Mouse (Mus musculus): ENCODE measurements around the gene Unc13b. TPM values are rescaled to one million over a fixed set of nuclear protein-coding genes. Genes with fewer than 3 reads are reported as not detected.
A peak's percentile ranks its signal among the peaks of the same experiment; 100 is the strongest.

The Unc13b gene
- polyA plus RNA-seq, 1 experiment from 2014 or later = 24.6 TPM

GRCm38 (mm10) chr4:43058392-43058752, 381 bp upstream of the Unc13b start:
- Histone ChIP-seq H3K36me3 (no peaks in the 10 kb centered on the region), H3K27me3 (no peaks in the 10 kb centered on the region; the same call in 1 of the 2 replicates), H3K4me2 (replicated peaks) (peak overlapping the region; percentile 77), H3K9me3 (no peaks in the 10 kb centered on the region), H3K4me3 (peak overlapping the region; percentile 81), H3K4me1 (no peaks in the 10 kb centered on the region), H3K27ac (replicated peaks) (no peak overlapping the region), H3K9ac (replicated peaks) (no peak overlapping the region)
- 24% methylated on average over 8 of the region's 8 CpGs for WGBS
- peak; percentile 14; the same call in 1 of the 2 replicates for ATAC-seq (ENCODE audit: low FRiP score, low read depth)

- no peak for ATAC-seq (ENCODE audit: low FRiP score, low read depth)
Measured at GRCm38 (mm10) chr4:43059697-43060096, 944 bp downstream of the Unc13b start.

GRCm38 (mm10) chr4:43060286-43060685, 1.5 kb downstream of the Unc13b start:
- H3K36me3 ChIP-seq = no peaks in the 10 kb centered on the region
- no peak for ATAC-seq (ENCODE audit: low FRiP score, low read depth)
- 0 out of 2 replicates have a peak overlapping the region, but pooled peaks have one; percentile 77 for H3K4me2 ChIP-seq (replicated peaks)
- no peaks in the 10 kb centered on the region for H3K9me3 ChIP-seq
- no peaks in the 10 kb centered on the region for H3K4me1 ChIP-seq
- 44% methylated on average over 3 of the region's 3 CpGs for WGBS
- H3K9ac ChIP-seq (replicated peaks) = no peak overlapping the region
- no peaks in the 10 kb centered on the region; the same call in 1 of the 2 replicates for H3K27me3 ChIP-seq
- H3K27ac ChIP-seq (replicated peaks) = no peak overlapping the region
- no peak overlapping the region for H3K4me3 ChIP-seq

More at GRCm38 (mm10) chr4:43059697-43060096, 944 bp downstream of the Unc13b start:
- no peak overlapping the region for H3K27ac ChIP-seq (replicated peaks)
- no peak overlapping the region; the same call in 1 of the 2 replicates for H3K9ac ChIP-seq (replicated peaks)
- H3K36me3 ChIP-seq = no peaks in the 10 kb centered on the region
- no peaks in the 10 kb centered on the region; the same call in 1 of the 2 replicates for H3K27me3 ChIP-seq
- peak overlapping the region; percentile 77 for H3K4me2 ChIP-seq (replicated peaks)
- H3K9me3 ChIP-seq = no peaks in the 10 kb centered on the region
- H3K4me1 ChIP-seq = no peaks in the 10 kb centered on the region
- 42% methylated on average over 3 of the region's 3 CpGs for WGBS
- peak overlapping the region; percentile 81 for H3K4me3 ChIP-seq

DNA sequence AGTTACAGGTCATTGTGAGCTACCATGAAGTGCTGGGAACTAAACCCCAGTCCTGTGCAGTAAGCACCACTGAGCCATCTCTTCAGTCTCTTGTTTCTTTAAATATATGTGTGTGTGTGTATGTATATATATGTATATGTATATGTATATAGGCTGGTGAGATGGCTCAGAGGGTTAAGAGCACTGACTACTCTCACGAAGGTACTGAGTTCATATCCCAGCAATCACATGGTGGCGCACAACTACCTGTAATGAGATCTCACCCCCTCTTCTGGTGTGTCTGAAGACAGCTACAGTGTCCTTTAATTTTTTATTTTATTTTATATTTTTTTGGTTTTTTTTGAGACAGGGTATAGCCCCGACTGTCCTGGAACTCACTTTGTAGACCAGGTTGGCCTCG, 6.7 kb downstream of the Unc13b start:
- no peak overlapping the region for H3K4me3 ChIP-seq
- H3K27ac ChIP-seq (replicated peaks) = no peak overlapping the region
- H3K4me1 ChIP-seq = no peaks in the 10 kb centered on the region
- no peaks in the 10 kb centered on the region for H3K9me3 ChIP-seq
- whole genome bisulfite sequencing = 95% methylated on average over 4 of the region's 4 CpGs
- H3K9ac ChIP-seq (replicated peaks) = no peak overlapping the region
- H3K4me2 ChIP-seq (replicated peaks) = no peak overlapping the region
- no peak for ATAC-seq (ENCODE audit: low FRiP score, low read depth)
- no peaks in the 10 kb centered on the region for H3K27me3 ChIP-seq
- no peaks in the 10 kb centered on the region for H3K36me3 ChIP-seq

GRCm38 (mm10) chr4:43074923-43075322, 16.2 kb downstream of the Unc13b start:
- H3K27me3 ChIP-seq = no peaks in the 10 kb centered on the region
- H3K4me1 ChIP-seq = no peaks in the 10 kb centered on the region
- no peak overlapping the region for H3K4me3 ChIP-seq
- H3K9ac ChIP-seq (replicated peaks) = no peak overlapping the region
- H3K4me2 ChIP-seq (replicated peaks) = no peak overlapping the region
- H3K27ac ChIP-seq (replicated peaks) = no peak overlapping the region
- ATAC-seq (ENCODE audit: low FRiP score, low read depth) = no peak
- no peaks in the 10 kb centered on the region for H3K36me3 ChIP-seq
- H3K9me3 ChIP-seq = no peaks in the 10 kb centered on the region

GRCm38 (mm10) chr4:43078071-43078718, 19.4 kb downstream of the Unc13b start:
- H3K9ac ChIP-seq (replicated peaks) = no peak overlapping the region
- no peak overlapping the region for H3K27ac ChIP-seq (replicated peaks)
- H3K4me2 ChIP-seq (replicated peaks) = no peak overlapping the region
- ATAC-seq (ENCODE audit: low FRiP score, low read depth) = no peak
- H3K4me1 ChIP-seq = no peaks in the 10 kb centered on the region
- H3K9me3 ChIP-seq = no peaks in the 10 kb centered on the region
- no peaks in the 10 kb centered on the region for H3K36me3 ChIP-seq
- no peak overlapping the region for H3K4me3 ChIP-seq
- 68% methylated on average over 7 of the region's 7 CpGs for WGBS
- H3K27me3 ChIP-seq = no peaks in the 10 kb centered on the region

- Histone ChIP-seq H3K9me3 (no peaks in the 10 kb centered on the region), H3K4me2 (replicated peaks) (no peak overlapping the region), H3K36me3 (no peaks in the 10 kb centered on the region), H3K4me3 (no peak overlapping the region), H3K4me1 (no peaks in the 10 kb centered on the region), H3K9ac (replicated peaks) (no peak overlapping the region), H3K27ac (replicated peaks) (no peak overlapping the region), H3K27me3 (no peaks in the 10 kb centered on the region)
- no peak for ATAC-seq (ENCODE audit: low FRiP score, low read depth)
- WGBS = 88% methylated on average over 2 of the region's 2 CpGs
Measured at GRCm38 (mm10) chr4:43082458-43082857, 23.7 kb downstream of the Unc13b start.

DNA sequence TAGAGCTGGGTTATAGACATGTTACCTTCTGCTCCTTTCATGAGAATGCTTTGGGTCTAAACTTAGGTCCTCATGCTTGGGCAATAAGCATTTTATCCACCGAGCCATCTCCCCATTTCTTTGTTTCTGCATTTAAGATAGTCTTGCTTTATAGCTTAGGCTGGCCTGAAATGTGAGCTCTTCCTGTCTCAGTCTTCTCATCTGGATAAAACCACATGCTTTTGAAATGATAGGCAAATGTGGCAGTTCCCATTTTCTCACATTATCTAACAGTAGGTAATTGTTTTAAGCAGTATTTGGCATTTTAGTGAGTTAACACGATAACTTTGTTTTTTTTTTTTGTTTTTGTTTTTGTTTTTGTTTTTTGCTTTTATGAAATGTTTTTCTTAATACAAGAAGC, 31.2 kb downstream of the Unc13b start:
- Histone ChIP-seq H3K9me3 (no peaks in the 10 kb centered on the region), H3K4me3 (no peak overlapping the region), H3K4me1 (no peaks in the 10 kb centered on the region), H3K36me3 (no peaks in the 10 kb centered on the region), H3K9ac (replicated peaks) (no peak overlapping the region), H3K4me2 (replicated peaks) (no peak overlapping the region), H3K27me3 (no peaks in the 10 kb centered on the region), H3K27ac (replicated peaks) (no peak overlapping the region)
- no peak for ATAC-seq (ENCODE audit: low FRiP score, low read depth)
- WGBS = 89% methylated on average over 2 of the region's 2 CpGs

GRCm38 (mm10) chr4:43091183-43091582, 32.4 kb downstream of the Unc13b start:
- Histone ChIP-seq H3K27me3 (no peaks in the 10 kb centered on the region), H3K9ac (replicated peaks) (no peak overlapping the region), H3K4me1 (no peaks in the 10 kb centered on the region), H3K4me3 (no peak overlapping the region), H3K27ac (replicated peaks) (no peak overlapping the region), H3K4me2 (replicated peaks) (no peak overlapping the region), H3K9me3 (no peaks in the 10 kb centered on the region), H3K36me3 (0 out of 2 replicates have a peak, but pooled peaks cover under 1% of the 10 kb centered on the region)
- WGBS = 89% methylated on average over 4 of the region's 4 CpGs
- no peak for ATAC-seq (ENCODE audit: low FRiP score, low read depth)

GRCm38 (mm10) chr4:43113491-43113890, 54.7 kb downstream of the Unc13b start:
- no peak overlapping the region for H3K4me2 ChIP-seq (replicated peaks)
- H3K36me3 ChIP-seq = 0 out of 2 replicates have a peak, but pooled peaks cover 6% of the 10 kb centered on the region
- H3K4me3 ChIP-seq = no peak overlapping the region
- no peak for ATAC-seq (ENCODE audit: low FRiP score, low read depth)
- no peak overlapping the region for H3K9ac ChIP-seq (replicated peaks)
- H3K4me1 ChIP-seq = no peaks in the 10 kb centered on the region
- no peaks in the 10 kb centered on the region for H3K9me3 ChIP-seq
- no peaks in the 10 kb centered on the region for H3K27me3 ChIP-seq
- H3K27ac ChIP-seq (replicated peaks) = no peak overlapping the region

DNA sequence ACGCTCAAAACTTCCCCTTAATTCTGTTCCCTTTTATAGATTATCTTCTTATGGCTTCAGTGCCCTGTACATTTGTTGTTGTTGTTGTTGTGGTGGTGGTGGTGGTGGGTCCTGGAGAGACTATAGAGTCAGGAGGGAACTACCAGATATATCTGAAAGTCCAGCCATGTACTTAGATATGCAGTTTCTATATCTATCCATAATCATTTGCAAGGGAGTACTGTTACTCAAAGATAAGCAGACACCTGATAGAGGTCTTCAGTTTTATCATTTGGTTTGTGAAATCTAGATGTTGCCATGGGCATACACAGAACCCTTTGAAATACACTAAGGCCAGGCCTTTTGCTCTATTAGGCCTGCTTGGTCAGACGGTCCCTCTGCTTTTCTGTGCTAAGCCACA, 55.8 kb downstream of the Unc13b start:
- H3K4me1 ChIP-seq = no peaks in the 10 kb centered on the region
- no peak overlapping the region for H3K4me3 ChIP-seq
- WGBS = 87% methylated on average over 2 of the region's 2 CpGs
- H3K27ac ChIP-seq (replicated peaks) = no peak overlapping the region
- H3K9ac ChIP-seq (replicated peaks) = no peak overlapping the region
- no peaks in the 10 kb centered on the region for H3K9me3 ChIP-seq
- H3K36me3 ChIP-seq = 0 out of 2 replicates have a peak, but pooled peaks cover 6% of the 10 kb centered on the region
- no peak overlapping the region for H3K4me2 ChIP-seq (replicated peaks)
- no peak for ATAC-seq (ENCODE audit: low FRiP score, low read depth)
- no peaks in the 10 kb centered on the region for H3K27me3 ChIP-seq

DNA sequence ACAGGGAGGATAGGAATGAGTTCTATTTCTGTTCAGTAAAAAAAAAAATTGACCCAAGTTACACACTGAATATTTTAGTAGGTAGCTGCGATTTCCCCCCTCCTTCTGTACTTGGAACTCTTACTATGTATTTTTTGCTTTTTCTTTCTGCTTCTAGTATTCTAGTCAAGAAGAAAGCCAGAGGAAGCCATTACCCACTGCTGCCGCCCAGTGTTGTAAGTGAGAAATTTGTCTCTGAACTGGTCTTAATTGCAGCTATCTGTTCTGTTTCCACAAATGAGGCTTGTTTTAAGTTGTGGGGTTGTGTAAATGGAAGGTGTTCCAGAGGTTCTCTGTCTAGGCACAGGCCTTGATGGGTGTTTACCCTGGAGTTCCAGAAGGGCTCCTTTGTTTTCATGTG, 56.2 kb downstream of the Unc13b start:
- Histone ChIP-seq H3K4me2 (replicated peaks) (no peak overlapping the region), H3K27me3 (no peaks in the 10 kb centered on the region), H3K27ac (replicated peaks) (no peak overlapping the region), H3K4me1 (no peaks in the 10 kb centered on the region), H3K9me3 (no peaks in the 10 kb centered on the region), H3K4me3 (no peak overlapping the region), H3K9ac (replicated peaks) (no peak overlapping the region), H3K36me3 (0 out of 2 replicates have a peak, but pooled peaks cover 6% of the 10 kb centered on the region)
- WGBS = 19% methylated on average over 2 of the region's 2 CpGs
- no peak for ATAC-seq (ENCODE audit: low FRiP score, low read depth)

DNA sequence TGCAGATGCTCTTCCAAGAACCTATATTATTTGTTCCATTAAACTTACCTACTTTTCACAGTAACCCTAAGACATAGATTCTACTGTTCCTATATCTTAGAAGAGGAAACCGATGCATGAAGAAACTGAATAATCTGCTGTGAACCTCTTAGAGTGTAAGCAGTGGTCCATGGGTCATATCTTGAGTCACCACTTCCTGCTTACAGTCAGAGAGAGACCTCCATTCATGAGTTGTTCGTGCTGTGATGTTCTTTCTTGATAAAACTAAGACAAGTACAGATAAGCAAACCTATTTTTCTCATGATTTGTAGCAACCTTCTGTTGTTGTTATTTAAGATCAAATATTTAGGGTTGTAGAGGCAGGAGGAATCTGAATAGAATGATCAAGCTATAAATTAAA, 57.5 kb downstream of the Unc13b start:
- ATAC-seq (ENCODE audit: low FRiP score, low read depth) = no peak
- H3K4me2 ChIP-seq (replicated peaks) = no peak overlapping the region
- 91% methylated on average over 2 of the region's 2 CpGs for WGBS

More for the DNA sequence above, 57.5 kb downstream of the Unc13b start:
- Histone ChIP-seq H3K4me1 (no peaks in the 10 kb centered on the region), H3K27ac (replicated peaks) (no peak overlapping the region), H3K27me3 (no peaks in the 10 kb centered on the region), H3K4me3 (no peak overlapping the region), H3K9ac (replicated peaks) (no peak overlapping the region), H3K9me3 (no peaks in the 10 kb centered on the region), H3K36me3 (no peaks in the 10 kb centered on the region)

All from midbrain, embryonic 12.5 days (tissue).